Mouse (Mus musculus): ENCODE results near the gene Olfr1495.
"Not testable (repeated sequence)": the region's sequence is repeated elsewhere in the genome, so short reads cannot be mapped to it uniquely, and the experiment has no call there.

The Olfr1495 gene

GRCm38 (mm10) chr19:13764306-13764705 is at the start of gene Olfr1495:
TSS of gene Olfr1495 (plus strand) at chr19:13764606.
- DNase-seq = no peak

GRCm38 (mm10) chr19:13722978-13723377 is 41.4 kb upstream of the Olfr1495 start, which contains the start of gene Olfr1493-ps1:
TSS of gene Olfr1493-ps1 (plus strand) at chr19:13723278.
- DNase-seq = no peak

GRCm38 (mm10) chr19:13739428-13739827 is 25.0 kb upstream of the Olfr1495 start, which contains the start of gene Olfr1494:
TSS of gene Olfr1494 (plus strand) at chr19:13739728.
- DNase-seq = no peak

GRCm38 (mm10) chr19:13749366-13749765 is 15.0 kb upstream of the Olfr1495 start:
- DNase-seq = no peak

- DNase-seq = no peak
These were observed 4.3 kb downstream of the Olfr1495 start for GRCm38 (mm10) chr19:13768565-13769276.

- DNase-seq = no peak
These were observed 13.2 kb downstream of the Olfr1495 start, which contains the start of gene Olfr1496 for GRCm38 (mm10) chr19:13777578-13777977. TSS of gene Olfr1496 (plus strand) at chr19:13777878.

- DNase-seq = no peak
These were observed 33.7 kb downstream of the Olfr1495 start, which contains the start of gene Olfr1497 for GRCm38 (mm10) chr19:13798102-13798501. TSS of gene Olfr1497 (minus strand) at chr19:13798202.

GRCm38 (mm10) chr19:13805486-13805885 is 41.1 kb downstream of the Olfr1495 start:
- DNase-seq = not testable (repeated sequence)

- no peak for DNase-seq
These were observed 48.4 kb downstream of the Olfr1495 start for GRCm38 (mm10) chr19:13812823-13813222.

- DNase-seq = no peak
These were observed 54.4 kb downstream of the Olfr1495 start for GRCm38 (mm10) chr19:13818827-13819226.

- no peak for DNase-seq
These were observed 54.9 kb downstream of the Olfr1495 start, which contains the start of gene Olfr1499 for GRCm38 (mm10) chr19:13819347-13819746. TSS of gene Olfr1499 (minus strand) at chr19:13819447.

Measured in kidney, adult 11 months (tissue).